Mouse (Mus musculus): ENCODE results near the gene Kcna5.

Kcna5 gene

DNA sequence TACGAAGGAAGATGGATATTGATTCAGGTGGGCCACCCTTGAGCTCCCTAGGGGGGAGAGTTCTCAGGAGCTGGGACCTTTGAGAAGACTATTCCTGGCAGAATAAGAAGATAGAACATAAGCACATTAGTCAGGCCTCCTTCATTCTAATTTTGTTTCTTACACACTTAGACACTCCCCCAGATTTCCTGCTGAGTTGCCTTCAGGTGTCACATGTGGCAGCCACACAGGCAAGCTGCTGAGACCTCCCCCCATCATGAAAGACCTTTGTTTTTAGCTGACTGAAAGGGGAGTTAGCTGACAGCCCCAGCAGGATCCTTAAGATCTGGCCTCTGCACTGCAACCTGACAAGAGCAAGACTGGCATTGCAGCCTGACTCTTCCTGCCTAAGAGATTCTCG is 2.3 kb upstream of the Kcna5 start:
- in situ Hi-C loops (cut with MboI; ENCODE audit: low sequenced_read_pairs): no loop called here

DNA sequence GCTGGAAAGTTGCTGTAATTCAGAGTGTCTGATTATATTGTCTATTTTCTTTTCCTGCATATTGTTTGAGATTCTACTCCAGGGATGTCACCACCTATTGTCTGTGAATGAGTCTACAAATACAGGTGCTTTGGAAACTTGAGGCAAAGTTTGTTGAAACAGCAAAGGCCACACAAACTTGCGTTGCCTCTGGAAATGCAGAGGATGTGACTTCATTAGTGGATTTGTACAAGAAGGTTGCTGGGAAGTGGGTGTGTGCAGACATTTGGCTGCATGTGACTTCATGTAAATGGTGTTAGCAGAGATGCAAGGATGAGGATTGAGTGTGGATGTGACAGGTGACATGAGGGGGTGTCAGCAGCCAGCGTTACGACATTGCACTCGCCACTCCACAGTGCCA is 1.7 kb upstream of the Kcna5 start:
- in situ Hi-C loops (cut with MboI; ENCODE audit: low sequenced_read_pairs): no loop called here

DNA sequence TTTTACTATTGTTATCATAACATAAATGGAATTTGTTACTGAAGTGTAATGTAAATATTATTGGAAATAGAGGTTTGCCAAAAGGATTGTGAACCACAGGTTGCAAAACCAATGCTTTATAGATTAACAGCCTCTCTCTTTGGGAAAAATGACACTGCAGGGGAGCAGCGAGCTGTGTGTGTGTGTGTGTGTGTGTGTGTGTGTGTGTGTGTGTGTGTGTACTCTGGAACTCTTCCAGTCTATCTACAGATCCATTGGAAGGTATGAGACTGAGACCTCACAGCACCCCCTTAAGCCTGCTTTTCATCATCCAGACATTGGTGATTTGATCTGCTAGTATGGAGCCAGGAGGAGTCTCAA is 679 bp upstream of the Kcna5 start:
- in situ Hi-C loops (cut with MboI; ENCODE audit: low sequenced_read_pairs): no loop called here

DNA sequence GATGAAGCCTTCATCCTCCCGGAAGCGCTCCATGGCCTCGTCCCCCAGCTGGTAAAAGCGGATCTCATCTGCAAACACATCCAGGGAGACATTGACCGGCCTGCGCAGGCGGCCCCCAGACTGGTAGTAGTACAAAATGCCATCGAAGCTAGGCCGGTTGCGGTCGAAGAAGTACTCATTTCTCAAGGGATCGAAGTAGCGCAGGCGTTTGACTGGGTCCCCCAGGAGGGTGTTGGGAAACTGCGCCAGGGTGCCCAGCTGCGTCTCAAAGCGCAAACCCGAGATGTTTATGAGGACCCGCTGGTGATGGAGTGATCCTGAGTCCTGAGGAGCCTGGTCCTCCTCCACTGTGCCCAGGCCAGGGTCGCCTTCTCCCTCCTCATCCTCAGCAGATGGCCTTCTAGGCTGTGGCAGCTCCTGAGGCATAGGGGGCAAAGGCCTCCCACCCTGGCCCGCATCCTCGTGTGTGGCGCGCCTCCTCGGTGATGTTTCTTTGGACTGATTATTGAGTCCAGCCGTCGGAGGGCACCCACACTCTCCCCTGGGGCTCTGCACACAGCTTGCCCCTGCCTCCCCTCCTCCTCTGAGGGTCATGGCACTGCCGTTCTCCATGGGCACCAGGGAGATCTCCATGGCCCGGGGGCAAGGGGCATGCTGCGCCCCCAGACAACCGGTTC is 543 bp downstream of the Kcna5 start:
- in situ Hi-C loops (cut with MboI; ENCODE audit: low sequenced_read_pairs): no loop called here

DNA sequence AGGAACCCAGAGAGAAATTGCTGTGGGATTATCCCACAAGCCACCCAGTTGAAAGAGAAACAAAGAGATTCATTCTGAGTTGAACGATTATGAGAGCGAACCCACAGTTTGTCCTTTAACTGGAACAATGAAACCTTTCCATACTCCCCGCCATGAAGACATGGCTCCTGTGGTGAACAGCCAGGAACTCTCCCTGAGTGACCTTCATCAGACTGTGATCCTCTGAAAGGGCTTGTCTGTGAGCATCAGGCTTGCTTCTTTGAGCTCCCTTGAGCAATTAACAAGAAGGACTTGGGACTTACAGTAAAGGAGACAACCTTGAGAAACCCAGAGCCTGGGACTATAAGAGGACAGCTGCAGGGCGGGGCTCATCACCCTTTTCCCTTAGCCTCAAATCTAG is 3.9 kb downstream of the Kcna5 start:
- in situ Hi-C loops (cut with MboI; ENCODE audit: low sequenced_read_pairs): no loop called here

DNA sequence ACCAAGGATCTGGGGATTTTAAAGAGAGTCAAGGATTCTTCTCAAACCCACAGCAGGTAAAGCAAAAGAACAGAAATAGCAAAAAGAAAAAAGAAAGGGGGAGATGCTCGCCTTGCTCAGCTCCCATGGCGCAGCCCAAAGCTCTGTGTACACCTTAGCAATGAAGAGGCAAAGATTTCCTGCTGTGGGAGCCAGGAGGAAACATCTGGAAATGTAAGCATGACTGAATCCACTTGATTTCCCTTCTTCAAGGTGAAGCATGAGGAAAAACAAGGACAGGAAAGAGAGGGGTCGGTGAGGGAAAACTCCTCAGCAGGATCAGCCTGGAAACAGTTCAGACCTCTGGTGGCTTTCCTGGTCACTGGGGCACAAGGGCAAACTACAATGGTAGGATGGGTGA is 5.2 kb downstream of the Kcna5 start:
- in situ Hi-C loops (cut with MboI; ENCODE audit: low sequenced_read_pairs): no loop called here

DNA sequence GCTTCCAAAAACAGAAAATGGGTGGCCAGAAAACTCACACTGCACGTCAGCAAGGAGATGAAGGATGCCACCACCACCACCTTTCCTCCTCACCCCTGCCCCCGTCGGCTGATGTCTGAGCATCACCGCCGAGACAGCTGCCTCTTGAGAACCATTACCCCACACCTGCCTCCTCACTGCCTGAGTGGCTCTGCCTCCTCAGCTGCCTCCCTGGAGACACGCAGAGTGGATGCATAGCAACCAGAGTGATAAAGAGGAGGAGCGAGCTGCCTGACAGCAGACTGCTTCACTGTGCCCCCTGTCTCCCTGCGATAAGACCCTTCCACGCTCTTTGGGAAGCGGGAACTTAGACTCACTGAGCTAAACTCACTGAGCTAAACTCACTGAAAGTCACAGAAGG is 20.5 kb downstream of the Kcna5 start:
- in situ Hi-C loops (cut with MboI; ENCODE audit: low sequenced_read_pairs): no loop called here

DNA sequence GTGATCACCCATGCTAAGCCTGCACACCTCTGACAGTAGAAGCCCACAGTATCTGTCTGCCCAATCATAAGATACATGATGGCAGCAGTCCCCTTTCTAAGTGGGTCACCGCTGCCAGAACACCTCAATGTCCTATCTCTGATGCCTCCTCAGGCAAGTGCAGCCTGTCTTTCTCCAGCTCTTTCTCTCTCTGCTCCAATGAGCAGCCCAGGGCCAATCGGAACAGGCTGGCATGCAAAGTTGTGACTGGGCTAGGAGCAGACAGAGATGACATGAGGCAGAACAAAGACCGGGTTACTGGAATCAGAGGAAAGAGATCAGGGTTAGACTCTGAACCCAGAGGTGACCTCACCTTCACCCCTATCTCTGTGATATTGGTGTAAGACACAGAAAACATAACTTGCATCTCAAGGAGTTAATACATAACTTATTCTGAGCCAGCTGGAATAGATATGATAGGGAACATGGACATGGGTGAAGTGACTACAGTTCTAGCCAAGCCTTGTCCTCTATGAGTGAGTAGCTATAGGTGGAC is 21.4 kb downstream of the Kcna5 start:
- in situ Hi-C loops (cut with MboI; ENCODE audit: low sequenced_read_pairs): no loop called here

DNA sequence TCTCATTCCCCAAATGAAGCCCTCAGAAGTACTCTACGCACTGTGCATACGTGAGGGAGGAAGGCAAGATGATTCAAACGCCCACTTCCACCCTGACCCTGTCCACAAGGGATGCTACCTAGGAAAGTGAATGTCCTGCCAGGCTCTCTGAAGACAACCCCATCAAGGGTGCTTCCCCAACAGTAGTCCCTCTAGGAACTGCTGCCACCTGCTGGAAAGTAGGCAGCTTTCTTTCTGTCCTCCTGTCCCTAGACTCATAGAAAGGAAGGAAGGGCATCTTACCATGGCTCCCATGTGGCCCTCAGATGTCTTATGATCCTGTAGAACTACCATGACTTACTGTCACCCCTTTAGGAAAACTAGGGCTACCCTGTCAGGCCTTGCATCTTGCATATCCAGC is 22.1 kb downstream of the Kcna5 start:
- in situ Hi-C loops (cut with MboI; ENCODE audit: low sequenced_read_pairs): no loop called here

DNA sequence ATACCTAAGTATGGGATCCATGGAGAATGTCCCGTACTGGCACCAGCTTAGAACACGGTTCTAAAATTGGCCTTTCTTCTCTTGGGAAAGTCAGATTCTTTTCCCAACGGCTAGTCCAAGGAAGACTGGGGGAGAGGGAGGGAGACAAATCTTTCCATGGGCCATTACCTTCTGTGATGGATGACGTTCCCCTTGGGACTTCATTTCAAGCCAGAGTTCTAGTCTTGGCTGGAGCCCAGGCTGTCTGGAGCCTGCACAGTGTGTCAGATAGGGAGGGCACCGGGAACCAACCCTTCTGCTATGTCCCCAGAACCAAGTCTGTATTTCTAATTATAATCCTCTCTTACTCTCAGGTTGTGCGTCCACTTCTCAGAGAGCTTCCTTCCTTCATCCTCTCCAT is 26.5 kb downstream of the Kcna5 start:
- in situ Hi-C loops (cut with MboI; ENCODE audit: low sequenced_read_pairs): no loop called here

DNA sequence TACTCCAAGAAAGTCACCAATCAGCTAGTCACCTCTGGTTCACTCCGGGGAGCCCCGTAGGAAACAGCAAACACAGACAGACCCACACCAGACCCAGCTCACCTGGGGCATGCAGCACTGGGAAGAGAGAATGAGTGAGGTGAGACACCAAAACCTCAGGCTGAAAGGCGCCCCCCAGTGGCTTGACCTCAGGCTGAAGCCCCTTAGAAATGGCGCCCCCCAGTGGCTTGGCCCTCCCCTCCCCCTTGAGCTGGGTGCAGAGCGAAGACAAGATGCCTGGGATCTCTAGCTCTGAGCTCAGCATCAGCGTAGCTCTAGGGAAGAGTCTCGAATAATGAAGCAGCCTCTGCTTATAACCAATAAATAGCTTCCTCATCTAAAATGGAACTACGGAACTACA is 31.3 kb downstream of the Kcna5 start:
- in situ Hi-C loops (cut with MboI; ENCODE audit: low sequenced_read_pairs): no loop called here

DNA sequence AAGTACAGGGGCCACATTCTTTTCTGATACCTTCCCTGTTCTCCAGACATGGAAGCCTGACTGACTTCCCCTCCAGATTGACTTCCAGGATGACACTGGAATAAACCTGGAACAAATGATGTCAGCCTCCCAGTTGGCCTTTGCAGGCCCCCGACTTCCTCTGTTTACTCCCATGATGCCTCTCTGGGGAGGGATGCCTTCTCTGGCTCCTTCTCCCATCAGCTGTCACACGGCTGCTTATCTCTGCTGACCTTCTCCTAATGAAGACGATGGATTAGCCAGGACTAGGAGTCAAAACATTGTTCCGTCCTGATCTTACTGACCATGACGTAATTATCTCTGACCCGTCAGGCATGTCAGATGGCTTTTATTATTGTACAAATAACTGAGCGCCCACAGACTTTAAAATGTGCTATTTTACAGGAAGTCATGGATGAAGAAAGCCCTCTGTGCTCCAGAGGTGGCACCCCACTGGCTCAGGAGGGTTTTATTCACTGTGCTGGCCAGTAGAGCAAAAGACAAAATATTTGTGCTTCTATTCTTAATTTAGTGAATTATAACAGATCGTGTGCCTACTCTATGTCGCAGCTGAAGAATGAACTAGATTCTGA is 32.4 kb downstream of the Kcna5 start:
- in situ Hi-C loops (cut with MboI; ENCODE audit: low sequenced_read_pairs): no loop called here

DNA sequence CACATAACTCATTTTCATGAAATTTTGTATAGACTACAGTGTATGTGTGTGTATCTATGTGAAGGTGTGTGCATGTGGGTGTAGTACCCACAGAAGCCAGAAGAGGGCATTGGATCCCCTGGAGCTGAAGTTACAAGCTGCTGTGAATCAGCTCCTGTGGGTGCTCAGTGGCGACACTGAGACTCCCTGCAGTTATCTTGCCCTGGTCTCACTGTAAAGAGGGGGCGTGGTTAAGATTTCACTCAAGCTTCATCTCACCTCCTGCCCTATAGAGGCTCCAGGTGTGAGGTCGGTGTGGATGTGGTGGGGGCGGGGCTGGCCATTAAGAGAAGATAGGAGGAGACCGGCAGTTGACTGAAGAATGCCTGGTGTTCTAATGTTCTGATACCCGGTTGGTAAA is 34.2 kb downstream of the Kcna5 start:
- in situ Hi-C loops (cut with MboI; ENCODE audit: low sequenced_read_pairs): no loop called here

DNA sequence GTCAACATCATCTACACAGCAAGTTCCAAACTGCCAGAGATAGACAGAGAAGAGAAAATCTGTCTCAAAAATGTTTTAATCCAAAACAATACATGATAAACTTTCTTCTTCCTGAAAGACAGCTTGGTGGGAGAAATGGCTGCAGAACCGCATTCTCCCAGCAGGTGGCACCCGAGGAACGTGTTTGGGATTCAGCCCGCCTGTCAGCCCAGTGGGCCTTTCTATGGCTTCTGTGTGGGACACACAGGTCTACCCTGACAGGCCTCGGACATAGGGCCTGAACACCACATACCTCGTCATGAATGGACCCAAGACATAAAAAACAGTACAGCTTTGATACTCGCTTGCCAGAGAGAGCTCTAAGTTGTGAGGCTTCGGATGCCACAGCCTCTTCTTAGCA is 35.1 kb downstream of the Kcna5 start:
- in situ Hi-C loops (cut with MboI; ENCODE audit: low sequenced_read_pairs): no loop called here

DNA sequence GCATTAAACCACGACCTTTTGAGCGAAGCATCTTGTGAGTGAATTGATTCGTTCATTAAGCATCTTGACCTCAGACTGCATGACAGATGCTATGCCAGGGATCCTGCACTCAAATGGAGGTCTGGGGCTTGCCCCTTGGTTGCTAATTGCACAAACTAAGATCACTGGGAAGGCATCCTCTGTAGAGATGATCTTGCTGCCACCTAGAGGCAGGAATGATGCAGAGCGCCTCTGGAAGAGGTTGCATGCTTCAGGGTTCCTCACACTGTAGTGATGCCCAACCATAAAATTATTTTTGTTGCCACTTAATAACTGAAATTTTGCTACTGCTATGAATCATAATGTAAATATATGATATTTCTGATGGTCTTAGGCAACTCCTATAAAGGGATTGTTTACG is 37.3 kb downstream of the Kcna5 start:
- in situ Hi-C loops (cut with MboI; ENCODE audit: low sequenced_read_pairs): loop anchor here (25.0 kb wide), 1 partner anchor 336 kb away; the partner anchor contains the start of gene Ntf3

DNA sequence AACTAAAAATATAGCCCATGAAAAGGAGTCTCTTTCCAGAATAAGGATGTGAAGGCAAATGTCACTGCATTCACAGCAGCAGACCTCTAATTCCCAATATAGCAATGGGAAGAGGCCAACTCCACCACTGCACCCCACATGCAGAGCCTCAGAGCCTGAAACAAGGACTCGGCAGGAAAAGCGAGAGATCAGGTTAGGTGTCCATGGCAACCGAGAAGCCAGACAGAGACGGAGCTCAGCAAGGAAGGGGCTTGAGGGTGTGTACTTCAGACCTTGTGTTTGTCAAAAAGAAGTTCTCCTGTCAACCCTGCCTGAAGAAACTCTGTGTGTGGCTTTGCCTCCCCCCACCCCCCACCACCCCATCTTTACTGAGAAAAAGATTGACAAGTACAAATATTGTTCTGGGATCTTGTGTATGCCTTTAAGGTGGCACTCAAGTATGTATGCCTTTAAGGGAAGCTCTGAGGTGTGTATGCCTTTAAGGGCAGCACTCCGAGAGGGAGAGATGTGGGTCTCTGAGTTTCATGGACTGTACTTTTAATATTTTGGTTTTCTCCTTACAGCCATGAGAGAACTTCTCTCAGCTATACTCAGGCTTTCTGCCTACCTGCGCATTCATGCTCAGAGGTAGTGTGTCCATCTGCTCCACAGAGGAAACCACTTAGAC is 37.9 kb downstream of the Kcna5 start:
- in situ Hi-C loops (cut with MboI; ENCODE audit: low sequenced_read_pairs): loop anchor here (25.0 kb wide), 1 partner anchor 335 kb away; the partner anchor contains the start of gene Ntf3

DNA sequence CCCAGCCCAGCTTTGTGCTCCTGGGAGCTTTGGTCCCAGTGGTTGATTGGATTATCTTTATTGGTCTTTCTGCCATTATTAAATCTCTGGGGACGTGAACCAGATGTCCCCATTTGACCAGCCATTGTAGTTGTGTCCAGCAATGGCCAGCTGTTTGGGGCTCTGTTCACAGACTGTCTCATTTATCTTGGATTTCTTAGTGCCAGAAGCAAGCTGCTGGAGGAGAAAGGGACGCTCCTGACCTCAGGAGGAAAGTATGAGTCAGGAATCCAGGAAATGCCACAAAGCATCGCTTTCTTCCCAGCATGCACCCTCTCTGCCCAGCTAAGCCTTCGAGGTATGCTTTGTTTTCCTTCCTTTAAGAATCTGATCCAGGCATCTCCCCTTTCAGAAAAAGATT is 48.1 kb downstream of the Kcna5 start:
- in situ Hi-C loops (cut with MboI; ENCODE audit: low sequenced_read_pairs): loop anchor here (25.0 kb wide), 1 partner anchor 325 kb away; the partner anchor contains the start of gene Ntf3

DNA sequence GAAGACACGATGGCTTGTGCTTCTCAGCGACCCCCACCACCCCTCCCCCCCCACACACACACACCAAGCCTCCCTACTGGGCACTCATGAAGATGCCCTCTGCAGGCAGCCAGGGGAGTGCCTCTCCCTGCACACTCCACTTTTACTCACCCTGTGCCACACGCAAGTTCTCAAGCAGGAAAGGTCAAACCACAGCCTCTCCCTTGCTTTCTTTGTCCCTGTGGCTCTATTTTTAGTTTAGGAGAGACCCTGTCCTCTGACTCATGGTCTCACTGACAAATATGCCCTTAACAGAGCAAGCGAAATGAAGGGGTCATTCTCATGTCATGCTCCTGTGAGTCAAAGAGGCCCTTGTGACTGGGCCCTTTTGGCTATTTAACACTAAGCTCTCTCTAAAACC is 50.3 kb downstream of the Kcna5 start:
- in situ Hi-C loops (cut with MboI; ENCODE audit: low sequenced_read_pairs): loop anchor here (25.0 kb wide), 1 partner anchor 323 kb away; the partner anchor contains the start of gene Ntf3

DNA sequence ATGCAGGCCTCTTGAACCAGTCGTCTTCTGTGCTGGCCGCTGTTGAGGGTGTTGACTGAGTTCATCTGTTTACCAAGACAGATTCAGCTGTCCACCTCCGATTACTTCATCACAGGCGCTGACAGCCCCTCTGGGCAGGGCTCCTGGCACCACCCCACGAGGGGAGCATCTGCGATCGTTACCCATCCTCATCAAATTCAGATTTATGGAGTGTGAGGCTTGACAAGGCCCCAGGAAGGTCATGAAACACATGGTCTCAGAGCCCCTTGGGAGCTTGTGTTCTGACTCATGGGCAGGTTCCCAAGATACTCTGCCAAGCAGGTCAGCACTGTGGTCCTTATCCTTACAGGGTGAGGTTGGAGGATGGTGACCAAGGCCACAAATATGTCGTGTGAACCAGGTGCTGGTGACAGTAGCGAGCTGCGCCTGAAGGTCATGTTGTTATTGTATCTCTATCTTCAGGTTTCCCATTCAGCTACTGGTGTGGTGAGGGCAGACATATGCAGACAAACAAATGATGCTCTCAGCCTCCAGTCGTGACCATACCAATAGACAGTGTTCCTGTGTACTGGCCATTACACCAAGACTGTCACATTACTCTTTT is 51.8 kb downstream of the Kcna5 start:
- in situ Hi-C loops (cut with MboI; ENCODE audit: low sequenced_read_pairs): loop anchor here (25.0 kb wide), 1 partner anchor 321 kb away; the partner anchor contains the start of gene Ntf3

Data from CH12F3 (cell line).